Mouse (Mus musculus) lung, adult 2 months (tissue): ENCODE results near the gene Sstr2. TPM values are rescaled to one million over a fixed set of nuclear protein-coding genes. Genes with fewer than 3 reads are reported as not detected.

Experiments
- DNase-seq: peaks from one replicate; pipeline ENCODE4 v3.0.0; 2022
- H3K4me1 ChIP-seq: fragments of 200-500 bp; 2 replicates; pipeline ENCODE4 v1.6.1; 2011; ENCODE audit warnings: low read length; ENCODE audit not compliant: control insufficient read depth, insufficient read depth
- H3K4me3 ChIP-seq: fragments of 200-500 bp; replicated peaks from 2 replicates; pipeline ENCODE3; 2011; ENCODE audit warnings: low read depth, mild to moderate bottlenecking, control low read depth, low read length; ENCODE audit errors: extremely low read depth
- CTCF ChIP-seq: fragments of 200-500 bp; IDR thresholded peaks from 2 replicates; pipeline ENCODE4 v1.5.1; 2011; ENCODE audit warnings: mild to moderate bottlenecking, low read length, control low read depth; ENCODE audit not compliant: insufficient read depth
- POLR2A ChIP-seq: fragments of 200-500 bp; IDR thresholded peaks from 2 replicates; pipeline ENCODE4 v1.6.1; 2011; ENCODE audit warnings: low read depth, mild to moderate bottlenecking, control low read depth, low read length, borderline replicate concordance; ENCODE audit errors: extremely low read depth
- WGBS: fragments of 180-500 bp; shearing (Covaris S2); methylation state at CpG from one replicate; pipeline ENCODE4 v1.1.7; 2018; 5-methylcytosine and 5-hydroxymethylcytosine counted together
- polyA plus RNA-seq: library from polyadenylated mRNA; depleted of rRNA; stranded (reverse); fragments of >200 nt; gene quantifications from 2 replicates; pipeline ENCODE4 v1.2.3, GENCODE M21; 2012; rRNA removed

Sstr2 gene
- polyA plus RNA-seq, 1 experiment, result 4.0 TPM

GRCm38 (mm10) chr11:113666648-113667047, 47.5 kb downstream of the Sstr2 start:
- TF ChIP-seq CTCF, result no peak
- TF ChIP-seq POLR2A, result no peak
- WGBS, result 30% methylated on average over 10 of the region's 10 CpGs
- DNase-seq, result no peak

GRCm38 (mm10) chr11:113667122-113667521, 48.0 kb downstream of the Sstr2 start:
- no peak overlapping the region for H3K4me3 ChIP-seq
- WGBS, result 50% methylated on average over 2 of the region's 2 CpGs
- no peak for DNase-seq
- TF ChIP-seq CTCF (no peak), POLR2A (no peak)
- peaks cover 16% of the 10 kb centered on the region for H3K4me1 ChIP-seq

More at GRCm38 (mm10) chr11:113666648-113667047, 47.5 kb downstream of the Sstr2 start:
- H3K4me3 ChIP-seq, result no peak overlapping the region
- H3K4me1 ChIP-seq, result peaks cover 16% of the 10 kb centered on the region

GRCm38 (mm10) chr11:113667704-113668103, 48.6 kb downstream of the Sstr2 start:
- 63% methylated on average over 4 of the region's 4 CpGs for whole genome bisulfite sequencing
- no peak for DNase-seq
- Histone ChIP-seq H3K4me1 (peaks cover 16% of the 10 kb centered on the region), H3K4me3 (no peak overlapping the region)
- TF ChIP-seq CTCF (no peak), POLR2A (no peak)

- DNase-seq, result no peak
- Histone ChIP-seq H3K4me1 (peaks cover 16% of the 10 kb centered on the region), H3K4me3 (no peak overlapping the region)
- TF ChIP-seq CTCF, result no peak
- no peak for TF ChIP-seq POLR2A
- WGBS, result 67% methylated on average over 5 of the region's 5 CpGs
These were observed 49.7 kb downstream of the Sstr2 start for GRCm38 (mm10) chr11:113668857-113669256.

GRCm38 (mm10) chr11:113669711-113670110, 50.6 kb downstream of the Sstr2 start:
- no peak overlapping the region for H3K4me3 ChIP-seq
- H3K4me1 ChIP-seq, result peaks cover 16% of the 10 kb centered on the region
- DNase-seq, result no peak
- WGBS, result 80% methylated on average over 4 of the region's 4 CpGs
- TF ChIP-seq POLR2A, result no peak
- no peak for TF ChIP-seq CTCF

GRCm38 (mm10) chr11:113673614-113674013, 54.5 kb downstream of the Sstr2 start:
- H3K4me3 ChIP-seq, result no peak overlapping the region
- peaks cover 3% of the 10 kb centered on the region; the same call in 1 of the 2 replicates for H3K4me1 ChIP-seq
- TF ChIP-seq CTCF, result no peak
- TF ChIP-seq POLR2A, result no peak
- DNase-seq, result no peak
- WGBS, result 80% methylated on average over 4 of the region's 4 CpGs

- H3K4me1 ChIP-seq, result peaks cover 5% of the 10 kb centered on the region; the same call in 1 of the 2 replicates
- no peak for DNase-seq
- WGBS, result 89% methylated on average over 5 of the region's 5 CpGs
- no peak overlapping the region for H3K4me3 ChIP-seq
- TF ChIP-seq CTCF, result no peak
- no peak for TF ChIP-seq POLR2A
These were observed 55.5 kb downstream of the Sstr2 start for GRCm38 (mm10) chr11:113674595-113674994.

Other genes starting within 250 kb of the Sstr2 start
- 43.9 and 45.9 TPM in 2 replicates for gene Cog1, start 29.8 kb downstream of the Sstr2 start, polyA plus RNA-seq
- 15.3 and 16.9 TPM in 2 replicates for gene Slc39a11, start 30.7 kb downstream of the Sstr2 start, polyA plus RNA-seq
- gene Fam104a, start 64.8 kb downstream of the Sstr2 start, polyA plus RNA-seq, result 21.2 and 31.7 TPM in 2 replicates
- gene D11Wsu47e, start 65.1 kb downstream of the Sstr2 start, polyA plus RNA-seq, result 6.2 and 7.1 TPM in 2 replicates
- 0.09 TPM in 1 of 2 replicates, not detected in the other for gene Cpsf4l, start 90.7 kb downstream of the Sstr2 start, polyA plus RNA-seq
- gene Cdc42ep4, start 132.5 kb downstream of the Sstr2 start, polyA plus RNA-seq, result 80.4 and 115 TPM in 2 replicates